In the genomic region with DNA sequence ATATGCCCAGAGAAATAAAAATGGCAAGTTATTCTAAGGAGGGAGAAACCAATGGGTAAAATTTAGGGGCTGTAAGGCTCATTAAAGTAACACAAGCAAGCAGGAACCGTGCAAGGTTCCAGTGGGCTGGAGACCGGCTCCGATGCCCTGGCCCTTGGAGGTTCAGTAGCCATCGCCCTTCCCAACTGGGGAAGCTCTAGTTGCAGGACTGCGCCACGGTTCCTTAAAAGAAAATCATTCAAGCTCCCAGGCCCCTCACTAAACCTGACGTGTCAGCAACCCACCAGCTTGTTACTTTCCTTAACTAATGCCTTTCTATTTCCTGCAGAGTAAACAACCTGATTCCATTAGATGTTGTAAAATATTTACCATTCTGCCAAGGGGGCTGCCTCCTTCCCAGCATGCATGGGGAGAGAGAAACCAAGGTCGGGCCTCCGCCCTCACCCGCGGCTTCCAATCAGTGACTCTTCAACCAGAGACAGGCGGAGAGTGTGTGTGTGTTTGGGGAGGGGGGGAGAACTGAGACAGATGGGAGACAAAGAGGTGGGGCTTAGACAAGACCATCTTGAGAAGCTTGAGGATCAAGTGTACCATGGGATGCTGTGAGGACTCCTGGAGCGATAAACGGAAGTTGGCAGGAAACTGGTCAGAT, we compare ENCODE assay signal across 15 mouse cellular contexts.
"Had no signal": no experiment of that assay in that cellular context is flagged by ENCODE, and none has a peak within 500 bp of the region (broad histone marks: within the 10 kb centered on the region; RNA-seq: fewer than 3 reads in every experiment).

No protein-coding gene starts in this region.

- H3K27me3 ChIP-seq: limb, embryonic 15.5 days; midbrain, embryonic 12.5 days had no signal

- H3K4me1 ChIP-seq: limb, embryonic 15.5 days; midbrain, embryonic 12.5 days had no signal

- H3K4me2 ChIP-seq: limb, embryonic 12.5 days; limb, embryonic 15.5 days; liver, embryonic 11.5 days; lung, embryonic 14.5 days; midbrain, embryonic 12.5 days had no signal

- H3K9me3 ChIP-seq: limb, embryonic 12.5 days; limb, embryonic 15.5 days; midbrain, embryonic 12.5 days had no signal

- H3K36me3 ChIP-seq: limb, embryonic 12.5 days; limb, embryonic 15.5 days; midbrain, embryonic 12.5 days had no signal

- H3K9ac ChIP-seq: limb, embryonic 12.5 days; limb, embryonic 15.5 days; liver, embryonic 14.5 days; liver, postnatal 0 days; lung, embryonic 14.5 days; midbrain, embryonic 12.5 days had no signal

- DNase-seq: left cerebral cortex, postnatal 4 days; liver, postnatal 0 days; lung, embryonic 14.5 days; right cerebral cortex, postnatal 25 days; spleen, adult 18-20 months; thymus, adult 18-20 months; thymus, postnatal 36 days had no signal

- ATAC-seq: intestine, postnatal 0 days; liver, postnatal 0 days; lung, postnatal 0 days had no signal

- H3K27ac ChIP-seq: limb, embryonic 12.5 days; limb, embryonic 15.5 days; liver, embryonic 14.5 days; macrophage; midbrain, embryonic 12.5 days had no signal

- H3K4me3 ChIP-seq: limb, embryonic 12.5 days; limb, embryonic 15.5 days; midbrain, embryonic 12.5 days had no signal
